Mouse (Mus musculus): ENCODE data around the gene C530008M17Rik. TPM values are rescaled to one million over a fixed set of nuclear protein-coding genes. Genes with fewer than 3 reads are reported as not detected.

Gene C530008M17Rik
- total and polyA plus RNA-seq, 3 experiments: 0.04 to 0.44 TPM; not detected in 1

DNA sequence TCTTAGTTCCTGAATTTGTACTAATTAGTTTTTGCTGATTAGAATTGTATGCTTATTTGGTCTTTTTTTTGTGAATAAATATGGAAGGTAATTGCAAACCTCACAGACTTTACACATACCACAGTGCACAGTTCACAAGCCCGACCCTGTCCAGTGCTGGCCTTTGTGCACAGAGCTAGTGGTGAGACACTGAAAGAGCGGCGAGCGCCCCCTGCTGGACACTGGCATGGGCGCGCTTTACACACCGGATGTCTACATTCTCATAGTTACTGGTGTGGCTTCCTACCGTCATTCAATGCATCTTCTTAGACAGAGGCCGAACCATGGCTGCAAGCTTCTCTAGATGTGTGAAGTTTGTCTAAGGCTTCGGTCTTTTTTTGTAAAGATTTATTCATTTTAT lies 197.2 kb downstream of the C530008M17Rik start:
- peak; percentile 82 for DNase-seq (ENCODE audit: extremely low read depth)
- H3K4me3 ChIP-seq (replicated peaks in 1 of 3; ENCODE audit: low read depth in 2 of 3, low read length in 2 of 3, poor library complexity in 1 of 3): no peak overlapping the region
- peaks cover 4 to 8% of the 10 kb centered on the region in 2 experiments; a peak in 3 of 4 replicates for H3K4me1 ChIP-seq (ENCODE audit: control insufficient read depth in 1 of 2, insufficient read depth in 2 of 2)
- no peaks in the 10 kb centered on the region for H3K27me3 ChIP-seq (replicated peaks)
- dilution Hi-C loops (cut with MboI; ENCODE audit: extremely low pct_ligation_motif_present, extremely low pct_unique_long_range_greater_than_20kb, low sequenced_read_pairs) (no loop called here), in situ Hi-C loops (cut with MboI; ENCODE audit: low pct_ligation_motif_present, low pct_unique_long_range_greater_than_20kb, low sequenced_read_pairs) (no loop called here)
- no peak overlapping the region for H3K27ac ChIP-seq (ENCODE audit: insufficient read depth, low read depth)
- no peak overlapping the region for H3K9ac ChIP-seq (ENCODE audit: insufficient read depth, low read depth)
- no peaks in the 10 kb centered on the region for H3K79me2 ChIP-seq (replicated peaks; ENCODE audit: control insufficient read depth, extremely low read depth, insufficient read depth, poor library complexity, severe bottlenecking)
- no peaks in the 10 kb centered on the region for H3K36me3 ChIP-seq (replicated peaks in 1 of 2; ENCODE audit: control insufficient read depth in 1 of 2, insufficient read depth in 1 of 2, low read length in 1 of 2)
- TF ChIP-seq IRF4 (IDR thresholded peaks at IDR 0.05; ENCODE audit: low read depth, low read length) (peak; percentile 58; the same call in 1 of the 2 replicates), USF2 (conservative IDR thresholded peaks at IDR 0.05; ENCODE audit: low read depth, low read length) (no peak), SMC3 (IDR thresholded peaks at IDR 0.05; ENCODE audit: low read depth, low read length) (peak; percentile 63), CTCF (conservative IDR thresholded peaks at IDR 0.05 in 1 of 2, IDR thresholded peaks at IDR 0.05 in 1 of 2; ENCODE audit: low read depth in 2 of 2, low read length in 2 of 2) (peak; percentile 55 to 88), RAD21 (IDR thresholded peaks at IDR 0.05; ENCODE audit: low read depth, low read length) (peak; percentile 77), HCFC1 (IDR thresholded peaks at IDR 0.05; ENCODE audit: low read depth, low read length) (0 out of 2 replicates have a peak, but pooled peaks have one; percentile 19)
- no peaks in the 10 kb centered on the region for H3K9me3 ChIP-seq (replicated peaks; ENCODE audit: low read length)
- peak overlapping the region; percentile 26; the same call in 1 of the 2 replicates for H3K4me2 ChIP-seq (ENCODE audit: insufficient read depth, low read depth, poor library complexity, severe bottlenecking)

DNA sequence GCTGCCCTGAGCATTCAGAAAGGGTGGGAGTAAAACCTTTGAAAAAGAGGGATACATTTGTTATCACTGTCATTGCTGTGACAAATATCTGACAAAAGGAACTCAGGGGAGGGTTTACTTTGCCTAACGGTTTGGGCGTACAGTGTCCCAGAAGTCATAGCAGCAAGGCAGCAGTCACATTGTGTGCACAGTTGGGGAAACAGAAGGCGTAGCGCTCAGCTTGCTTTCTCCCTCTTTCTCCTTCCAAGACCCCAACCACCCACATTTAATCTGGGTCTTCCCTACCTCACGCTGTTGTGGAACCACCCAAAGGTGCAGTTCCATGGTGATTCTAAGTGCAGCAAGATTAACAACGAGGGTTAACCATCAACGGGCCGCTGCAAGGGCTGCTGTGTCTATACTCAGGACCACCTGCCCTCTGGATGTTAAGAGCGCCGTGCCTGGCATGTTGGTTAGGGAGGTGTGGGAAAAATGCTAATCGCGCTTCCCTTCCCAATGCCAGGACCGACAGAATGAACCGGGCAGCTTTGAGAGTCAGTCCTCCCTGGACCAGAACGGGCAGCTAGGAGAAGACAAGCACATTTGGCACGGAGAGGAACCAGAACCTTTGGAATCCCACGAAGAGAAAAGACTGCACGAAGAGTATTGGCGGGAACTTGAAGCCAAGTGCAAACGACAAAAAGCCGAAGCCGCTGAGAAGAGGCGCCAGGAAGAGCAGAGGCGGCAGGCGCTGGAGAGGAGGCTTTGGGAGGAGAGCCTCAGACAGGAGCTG lies 199.7 kb downstream of the C530008M17Rik start:
- no peak overlapping the region for H3K27ac ChIP-seq (ENCODE audit: insufficient read depth, low read depth)
- no peaks in the 10 kb centered on the region for H3K36me3 ChIP-seq (replicated peaks in 1 of 2; ENCODE audit: control insufficient read depth in 1 of 2, insufficient read depth in 1 of 2, low read length in 1 of 2)
- TF ChIP-seq PAX5 (IDR thresholded peaks at IDR 0.05; ENCODE audit: low read length) (no peak), USF2 (conservative IDR thresholded peaks at IDR 0.05; ENCODE audit: low read depth, low read length) (no peak), MAZ (IDR thresholded peaks at IDR 0.05; ENCODE audit: low read depth, low read length) (no peak), POLR2AphosphoS2 (IDR thresholded peaks at IDR 0.05; ENCODE audit: low read depth, low read length) (no peak), BHLHE40 (IDR thresholded peaks at IDR 0.05; ENCODE audit: low read depth, low read length) (no peak), ZNF384 (IDR thresholded peaks at IDR 0.05; ENCODE audit: low read depth, low read length) (no peak), NELFE (IDR thresholded peaks at IDR 0.05; ENCODE audit: low read depth, low read length) (no peak), HCFC1 (IDR thresholded peaks at IDR 0.05; ENCODE audit: low read depth, low read length) (no peak), UBTF (IDR thresholded peaks at IDR 0.05; ENCODE audit: low read depth, low read length) (no peak), MAX (IDR thresholded peaks at IDR 0.05; ENCODE audit: low read length) (no peak), SMC3 (IDR thresholded peaks at IDR 0.05; ENCODE audit: low read depth, low read length) (no peak), ZC3H11A (IDR thresholded peaks at IDR 0.05; ENCODE audit: low read depth, low read length) (no peak), NRF1 (IDR thresholded peaks at IDR 0.05; ENCODE audit: low read depth, low read length) (no peak), CTCF (conservative IDR thresholded peaks at IDR 0.05 in 1 of 2, IDR thresholded peaks at IDR 0.05 in 1 of 2; ENCODE audit: low read depth in 2 of 2, low read length in 2 of 2) (no peak), POLR2A (IDR thresholded peaks at IDR 0.05; ENCODE audit: low read depth, low read length) (no peak), ZMIZ1 (IDR thresholded peaks at IDR 0.05; ENCODE audit: low read depth, low read length) (no peak), EP300 (IDR thresholded peaks at IDR 0.05; ENCODE audit: low read length) (no peak), GABPA (IDR thresholded peaks at IDR 0.05; ENCODE audit: insufficient replicate concordance, low read depth, low read length) (no peak)

More for the DNA sequence above, 199.7 kb downstream of the C530008M17Rik start:
- Histone ChIP-seq H3K4me3 (replicated peaks in 1 of 3; ENCODE audit: low read depth in 2 of 3, low read length in 2 of 3, poor library complexity in 1 of 3) (no peak overlapping the region), H3K27me3 (replicated peaks) (no peaks in the 10 kb centered on the region), H3K4me2 (ENCODE audit: insufficient read depth, low read depth, poor library complexity, severe bottlenecking) (no peak overlapping the region), H3K9ac (ENCODE audit: insufficient read depth, low read depth) (no peak overlapping the region), H3K4me1 (ENCODE audit: control insufficient read depth in 1 of 2, insufficient read depth in 2 of 2) (peaks cover 4 to 8% of the 10 kb centered on the region in 2 experiments; a peak in 3 of 4 replicates), H3K9me3 (replicated peaks; ENCODE audit: low read length) (no peaks in the 10 kb centered on the region), H3K79me2 (replicated peaks; ENCODE audit: control insufficient read depth, extremely low read depth, insufficient read depth, poor library complexity, severe bottlenecking) (no peaks in the 10 kb centered on the region)
- dilution Hi-C loops (cut with MboI; ENCODE audit: extremely low pct_ligation_motif_present, extremely low pct_unique_long_range_greater_than_20kb, low sequenced_read_pairs) (no loop called here), in situ Hi-C loops (cut with MboI; ENCODE audit: low pct_ligation_motif_present, low pct_unique_long_range_greater_than_20kb, low sequenced_read_pairs) (no loop called here)
- no peak for DNase-seq (ENCODE audit: extremely low read depth)

Data from CH12.LX (cell line).